Mouse (Mus musculus): ENCODE results near the gene Hcls1.

DNA sequence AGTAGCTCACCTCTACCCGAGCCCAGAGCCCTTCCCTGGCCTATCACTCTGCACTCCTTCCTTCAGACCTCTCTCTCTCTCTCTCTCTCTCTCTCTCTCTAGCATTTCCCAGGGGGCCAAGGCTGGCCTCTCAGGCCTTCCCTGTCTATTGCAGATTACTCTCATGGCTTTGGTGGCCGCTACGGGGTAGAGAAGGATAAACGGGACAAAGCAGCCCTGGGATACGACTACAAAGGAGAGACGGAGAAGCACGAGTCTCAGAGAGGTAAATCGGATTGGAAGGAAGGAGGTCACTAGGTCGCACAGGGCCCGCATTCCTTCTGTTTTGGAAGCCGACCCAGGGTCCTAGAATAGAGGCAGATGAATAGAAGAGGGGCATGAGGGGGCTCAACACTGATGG is 20.3 kb downstream of the Hcls1 start:
- TF ChIP-seq CTCF (IDR thresholded peaks at IDR 0.05; ENCODE audit: extremely low read depth, insufficient read depth, insufficient read length, insufficient replicate concordance): no peak
- TF ChIP-seq POLR2A (IDR thresholded peaks at IDR 0.05; ENCODE audit: low read depth, low read length): no peak
